Mouse (Mus musculus): Measurements from ENCODE around the gene Pdzd7.

DNA sequence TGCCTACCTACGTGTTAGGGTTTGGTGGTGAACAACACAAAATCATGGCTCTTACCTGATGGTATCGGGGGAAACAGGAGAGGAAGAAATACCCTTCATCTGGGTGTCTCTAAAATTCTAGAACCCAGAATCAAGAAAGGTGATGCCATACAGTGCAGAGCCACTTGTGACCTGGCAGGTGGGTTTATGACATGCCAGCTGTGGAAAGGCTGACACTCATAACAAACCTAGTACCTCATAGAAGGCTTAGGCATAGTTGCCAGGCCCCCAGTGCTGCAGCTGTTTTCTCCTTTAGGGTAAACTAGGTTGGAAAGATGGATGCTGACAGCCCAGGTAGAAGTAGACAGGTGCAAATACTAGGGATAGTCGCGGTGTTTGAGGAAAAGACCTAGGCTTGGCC lies 61.1 kb downstream of the Pdzd7 start:
- TF ChIP-seq CTCF (IDR thresholded peaks at IDR 0.05; ENCODE audit: low read depth, low read length): no peak
- no peak for TF ChIP-seq POLR2A (IDR thresholded peaks at IDR 0.05; ENCODE audit: borderline replicate concordance, low read depth, low read length)
